Mouse (Mus musculus) layer of hippocampus, adult 18-20 months (tissue): ENCODE measurements around the gene Tesk2. TPM values are rescaled to one million over a fixed set of nuclear protein-coding genes. Genes with fewer than 3 reads are reported as not detected.

Experiments
- DNase-seq, 2 experiments: peaks; one replicate each; pipeline ENCODE4 v3.0.0; 2022; ENCODE audit warnings: low spot score in 2 of 2
- total RNA-seq, 2 experiments: library from RNA; stranded (reverse); gene quantifications; 2 replicates each; pipeline ENCODE4 v1.2.3; 2021

Gene Tesk2
- total RNA-seq, 2 experiments from 2014 or later = 3.7 TPM

DNA sequence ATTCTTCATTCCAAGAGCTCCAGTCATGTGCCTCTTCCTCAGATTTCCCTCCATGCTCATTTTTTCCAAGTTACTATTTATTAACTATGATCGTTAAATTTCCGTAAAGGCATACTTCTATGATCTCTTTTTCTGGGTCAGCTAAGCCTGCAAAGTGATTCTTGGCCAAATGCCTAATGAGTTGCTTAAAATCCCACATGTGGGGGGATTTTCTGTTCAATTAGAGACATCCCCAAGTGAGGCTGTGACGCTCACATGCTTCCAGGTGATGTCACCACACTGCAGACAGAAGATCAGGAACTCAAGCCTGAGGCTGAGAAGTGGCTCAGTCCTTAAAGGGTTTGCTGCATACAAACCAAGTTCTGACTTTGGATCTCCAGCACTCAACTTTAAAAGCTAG lies 129.2 kb downstream of the Tesk2 start:
- no peak for DNase-seq

DNA sequence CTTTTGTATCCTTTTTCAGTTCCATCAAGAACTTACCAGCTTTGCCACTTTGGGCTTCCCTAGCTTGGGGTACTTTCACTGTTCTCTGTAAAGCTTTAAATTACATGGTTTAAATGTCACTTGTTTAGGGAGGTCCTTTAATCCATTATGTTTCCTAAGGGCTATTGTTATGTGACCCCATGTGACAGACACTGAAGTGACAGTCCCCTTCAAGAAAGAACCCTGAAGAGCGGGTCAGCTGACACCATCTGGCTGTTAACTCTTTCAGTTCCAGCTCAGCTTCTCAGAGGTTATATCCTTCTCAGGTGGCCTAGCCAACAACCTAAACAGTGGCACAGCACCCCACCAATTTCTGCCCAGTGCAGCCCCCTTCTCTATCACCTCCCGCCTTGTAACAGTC lies 133.5 kb downstream of the Tesk2 start:
- no peak for DNase-seq

Other genes with a start within 250 kb of the Tesk2 start
- gene Ipp, start 213.4 kb upstream of the Tesk2 start, total RNA-seq = 10 to 100 TPM; 17.1 to 19.4 TPM
- 10 to 100 TPM; 12.3 to 13.0 TPM for gene Tmem69, start 165.0 kb upstream of the Tesk2 start, total RNA-seq
- gene Gpbp1l1, start 163.3 kb upstream of the Tesk2 start, total RNA-seq = 10 to 100 TPM; 45.2 to 49.3 TPM
- 1 to 10 TPM; 4.6 to 4.8 TPM for gene Ccdc17, start 124.3 kb upstream of the Tesk2 start, total RNA-seq
- 10 to 100 TPM; 24.5 to 25.4 TPM for gene Nasp, start 93.0 kb upstream of the Tesk2 start, total RNA-seq
- 100 to 1,000 TPM; 395 to 397 TPM for gene Akr1a1, start 69.3 kb upstream of the Tesk2 start, total RNA-seq
- gene Prdx1, start 35.4 kb upstream of the Tesk2 start, total RNA-seq = 100 to 1,000 TPM; 153 to 155 TPM
- gene Mmachc, start 12.5 kb upstream of the Tesk2 start, total RNA-seq = 10 to 100 TPM; 17.0 TPM
- 1 to 10 TPM; 4.6 to 7.8 TPM for gene Ccdc163, start 12.4 kb upstream of the Tesk2 start, total RNA-seq
- gene Toe1, start 86.7 kb downstream of the Tesk2 start, total RNA-seq = 10 to 100 TPM; 12.9 TPM
- 1 to 10 TPM; 3.5 to 3.8 TPM for gene Mutyh, start 86.8 kb downstream of the Tesk2 start, total RNA-seq
- 1 to 10 TPM; 4.3 to 5.5 TPM for gene Hpdl, start 100.8 kb downstream of the Tesk2 start, total RNA-seq
- gene Zswim5, start 156.4 kb downstream of the Tesk2 start, total RNA-seq = 10 to 100 TPM; 16.8 to 19.2 TPM